Mouse (Mus musculus): ENCODE measurements around the gene Tmem116. TPM values are rescaled to one million over a fixed set of nuclear protein-coding genes. Genes with fewer than 3 reads are reported as not detected.

The Tmem116 gene
- polyA plus RNA-seq, 1 experiment from 2014 or later = 0.45 TPM

DNA sequence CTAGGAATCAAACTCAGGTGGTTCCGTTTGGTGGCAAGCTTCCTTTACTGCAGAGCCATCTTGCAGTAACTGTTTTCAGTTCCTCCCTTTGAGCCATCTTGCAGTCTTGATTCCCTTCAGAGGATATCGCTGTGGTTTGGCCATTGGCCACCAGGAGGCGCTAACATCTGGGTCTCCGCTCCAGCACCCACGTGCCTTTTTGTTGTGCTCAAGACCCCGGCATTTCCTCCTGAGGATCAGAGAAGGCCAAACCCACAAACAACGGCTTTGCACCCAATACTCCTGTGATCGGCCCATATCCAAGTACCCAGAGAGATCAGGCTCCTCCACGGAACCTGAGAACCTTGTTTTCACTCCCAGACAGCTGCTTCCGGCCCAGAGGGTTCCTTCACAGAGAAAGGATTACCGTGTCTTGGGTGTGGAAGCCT is 112.8 kb downstream of the Tmem116 start:
- ATAC-seq (replicated peaks; ENCODE audit: insufficient number of reproducible peaks, low FRiP score, low TSS enrichment, low read depth) (0 out of 2 replicates have a peak, but pooled peaks have one; percentile 17), DNase-seq (ENCODE audit: low spot score) (peak; percentile 94)
- 10% methylated on average over 11 of the region's 11 CpGs for WGBS
- no peaks in the 10 kb centered on the region for H3K9me3 ChIP-seq (replicated peaks; ENCODE audit: control insufficient read depth, low read length)
- no peaks in the 10 kb centered on the region for H3K36me3 ChIP-seq (replicated peaks; ENCODE audit: control insufficient read depth, insufficient read depth, low read depth, low read length)
- no peaks in the 10 kb centered on the region for H3K27me3 ChIP-seq (ENCODE audit: control insufficient read depth, insufficient read depth, low read length)
- no peak overlapping the region for H3K9ac ChIP-seq (replicated peaks; ENCODE audit: low read length)
- H3K27ac ChIP-seq (replicated peaks; ENCODE audit: low read depth, low read length) = no peak overlapping the region
- H3K4me3 ChIP-seq (ENCODE audit: low read depth, low read length) = no peak overlapping the region
- H3K4me1 ChIP-seq (ENCODE audit: control insufficient read depth, insufficient read depth, low read length) = no peaks in the 10 kb centered on the region
- H3K4me2 ChIP-seq (ENCODE audit: low read depth, low read length) = peak overlapping the region; percentile 29

- whole genome bisulfite sequencing = 88% methylated on average over 16 of the region's 16 CpGs
- Histone ChIP-seq H3K4me1 (ENCODE audit: control insufficient read depth, insufficient read depth, low read length) (no peaks in the 10 kb centered on the region), H3K4me2 (ENCODE audit: low read depth, low read length) (no peak overlapping the region), H3K27ac (replicated peaks; ENCODE audit: low read depth, low read length) (no peak overlapping the region), H3K9me3 (replicated peaks; ENCODE audit: control insufficient read depth, low read length) (no peaks in the 10 kb centered on the region), H3K9ac (replicated peaks; ENCODE audit: low read length) (no peak overlapping the region), H3K27me3 (ENCODE audit: control insufficient read depth, insufficient read depth, low read length) (no peaks in the 10 kb centered on the region), H3K36me3 (replicated peaks; ENCODE audit: control insufficient read depth, insufficient read depth, low read depth, low read length) (no peaks in the 10 kb centered on the region), H3K4me3 (ENCODE audit: low read depth, low read length) (no peak overlapping the region)
- ATAC-seq (replicated peaks; ENCODE audit: insufficient number of reproducible peaks, low FRiP score, low TSS enrichment, low read depth) = no peak
- no peak for DNase-seq (ENCODE audit: low spot score)
These were observed 114.5 kb downstream of the Tmem116 start for GRCm38 (mm10) chr5:121566035-121566681.

- Histone ChIP-seq H3K4me1 (ENCODE audit: control insufficient read depth, insufficient read depth, low read length) (no peaks in the 10 kb centered on the region), H3K4me3 (ENCODE audit: low read depth, low read length) (no peak overlapping the region), H3K27ac (replicated peaks; ENCODE audit: low read depth, low read length) (no peak overlapping the region), H3K4me2 (ENCODE audit: low read depth, low read length) (no peak overlapping the region), H3K9ac (replicated peaks; ENCODE audit: low read length) (no peak overlapping the region), H3K9me3 (replicated peaks; ENCODE audit: control insufficient read depth, low read length) (no peaks in the 10 kb centered on the region), H3K27me3 (ENCODE audit: control insufficient read depth, insufficient read depth, low read length) (no peaks in the 10 kb centered on the region), H3K36me3 (replicated peaks; ENCODE audit: control insufficient read depth, insufficient read depth, low read depth, low read length) (peaks cover 2% of the 10 kb centered on the region; the same call in 1 of the 2 replicates)
- 82% methylated on average over 8 of the region's 9 CpGs for WGBS
- DNase-seq (ENCODE audit: low spot score) (no peak), ATAC-seq (replicated peaks; ENCODE audit: insufficient number of reproducible peaks, low FRiP score, low TSS enrichment, low read depth) (no peak)
These were observed 118.3 kb downstream of the Tmem116 start for GRCm38 (mm10) chr5:121569881-121570420.

DNA sequence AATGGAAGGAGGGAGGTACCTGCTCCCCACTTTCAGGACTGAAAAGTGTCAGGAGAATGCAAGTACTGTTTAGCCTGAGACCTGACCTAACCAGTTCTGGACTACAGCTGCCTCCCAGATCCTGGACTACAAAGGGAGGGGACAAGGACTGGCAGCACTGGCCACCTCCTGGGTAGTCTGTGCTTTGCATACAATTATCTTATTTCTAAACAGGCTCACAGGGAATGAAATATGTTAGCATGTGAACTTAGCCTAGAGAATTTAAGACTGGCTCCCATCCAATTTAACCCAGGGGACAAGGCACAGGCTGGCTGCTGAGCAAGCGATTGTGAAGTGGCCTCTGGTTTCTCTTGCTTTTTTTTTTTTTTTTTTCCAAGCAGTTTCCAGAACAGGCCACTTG is 119.1 kb downstream of the Tmem116 start:
- no peaks in the 10 kb centered on the region for H3K9me3 ChIP-seq (replicated peaks; ENCODE audit: control insufficient read depth, low read length)
- 88% methylated on average over 1 of the region's 1 CpGs for WGBS
- H3K4me1 ChIP-seq (ENCODE audit: control insufficient read depth, insufficient read depth, low read length) = no peaks in the 10 kb centered on the region
- no peaks in the 10 kb centered on the region for H3K27me3 ChIP-seq (ENCODE audit: control insufficient read depth, insufficient read depth, low read length)
- H3K4me2 ChIP-seq (ENCODE audit: low read depth, low read length) = no peak overlapping the region
- H3K9ac ChIP-seq (replicated peaks; ENCODE audit: low read length) = no peak overlapping the region
- no peak for DNase-seq (ENCODE audit: low spot score)
- H3K4me3 ChIP-seq (ENCODE audit: low read depth, low read length) = no peak overlapping the region
- no peak for ATAC-seq (replicated peaks; ENCODE audit: insufficient number of reproducible peaks, low FRiP score, low TSS enrichment, low read depth)
- peaks cover 2% of the 10 kb centered on the region; the same call in 1 of the 2 replicates for H3K36me3 ChIP-seq (replicated peaks; ENCODE audit: control insufficient read depth, insufficient read depth, low read depth, low read length)
- no peak overlapping the region for H3K27ac ChIP-seq (replicated peaks; ENCODE audit: low read depth, low read length)

Other genes with a start within 250 kb of the Tmem116 start
- 776 and 796 TPM in 2 replicates for gene Rpl6, start 247.4 kb upstream of the Tmem116 start, polyA plus RNA-seq (2014; fragmentation: Nextera tagmentation; extraction: Ambion mirVana)
- 5.7 and 7.2 TPM in 2 replicates for gene Hectd4, start 231.7 kb upstream of the Tmem116 start, polyA plus RNA-seq (2014; fragmentation: Nextera tagmentation; extraction: Ambion mirVana)
- gene Trafd1, start 66.3 kb upstream of the Tmem116 start, polyA plus RNA-seq (2014; fragmentation: Nextera tagmentation; extraction: Ambion mirVana) = 62.1 and 69.5 TPM in 2 replicates
- 47.8 and 51.8 TPM in 2 replicates for gene Naa25, start 54.0 kb upstream of the Tmem116 start, polyA plus RNA-seq (2014; fragmentation: Nextera tagmentation; extraction: Ambion mirVana)
- 102 and 110 TPM in 2 replicates for gene Erp29, start 613 bp downstream of the Tmem116 start, polyA plus RNA-seq (2014; fragmentation: Nextera tagmentation; extraction: Ambion mirVana)
- gene Adam1b, start 51.5 kb downstream of the Tmem116 start, polyA plus RNA-seq (2014; fragmentation: Nextera tagmentation; extraction: Ambion mirVana) = not detected in 2 replicates
- gene Adam1a, start 93.6 kb downstream of the Tmem116 start, polyA plus RNA-seq (2014; fragmentation: Nextera tagmentation; extraction: Ambion mirVana) = 1.5 TPM in 2 replicates
- not detected in 2 replicates for gene Gm42878, start 93.6 kb downstream of the Tmem116 start, polyA plus RNA-seq (2014; fragmentation: Nextera tagmentation; extraction: Ambion mirVana)
- 55.8 and 57.1 TPM in 2 replicates for gene Mapkapk5, start 94.0 kb downstream of the Tmem116 start, polyA plus RNA-seq (2014; fragmentation: Nextera tagmentation; extraction: Ambion mirVana)
- gene Aldh2, start 141.9 kb downstream of the Tmem116 start, polyA plus RNA-seq (2014; fragmentation: Nextera tagmentation; extraction: Ambion mirVana) = 84.4 and 88.8 TPM in 2 replicates
- 1.5 and 1.8 TPM in 2 replicates for gene Acad12, start 167.0 kb downstream of the Tmem116 start, polyA plus RNA-seq (2014; fragmentation: Nextera tagmentation; extraction: Ambion mirVana)
- gene Acad10, start 208.6 kb downstream of the Tmem116 start, polyA plus RNA-seq (2014; fragmentation: Nextera tagmentation; extraction: Ambion mirVana) = 1.2 and 1.7 TPM in 2 replicates
- gene Brap, start 208.7 kb downstream of the Tmem116 start, polyA plus RNA-seq (2014; fragmentation: Nextera tagmentation; extraction: Ambion mirVana) = 37.4 and 38.7 TPM in 2 replicates

All from embryonic facial prominence, embryonic 11.5 days (tissue).